Mouse (Mus musculus) small intestine, adult 2 months (tissue): ENCODE measurements around the gene 4933402D24Rik. TPM values are rescaled to one million over a fixed set of nuclear protein-coding genes. Genes with fewer than 3 reads are reported as not detected.

Experiments
- H3K27ac ChIP-seq: fragments of 200-500 bp; 2 replicates; pipeline ENCODE4 v1.5.1; 2012; ENCODE audit warnings: low read depth, low read length, control low read depth, inconsistent platforms; ENCODE audit not compliant: insufficient read depth
- H3K27me3 ChIP-seq: fragments of 200-500 bp; 2 replicates; pipeline ENCODE4 v1.6.1; 2012; ENCODE audit warnings: mild to moderate bottlenecking, moderate library complexity, low read length, inconsistent platforms; ENCODE audit not compliant: control insufficient read depth, insufficient read depth
- H3K36me3 ChIP-seq: fragments of 200-500 bp; 2 replicates; pipeline ENCODE4 v1.6.1; 2012; ENCODE audit warnings: mild to moderate bottlenecking, low read length, control low read depth, inconsistent platforms; ENCODE audit not compliant: control insufficient read depth, insufficient read depth
- H3K4me1 ChIP-seq: fragments of 200-500 bp; 2 replicates; pipeline ENCODE4 v1.6.1; 2012; ENCODE audit warnings: low read length, inconsistent platforms, mixed read lengths; ENCODE audit not compliant: control insufficient read depth, insufficient read depth, insufficient read length
- H3K4me3 ChIP-seq: fragments of 200-500 bp; 2 replicates; pipeline ENCODE4 v1.5.1; 2012; ENCODE audit warnings: low read depth, mild to moderate bottlenecking, control low read depth, inconsistent platforms, low read length, moderate library complexity
- CTCF ChIP-seq: fragments of 200-500 bp; IDR thresholded peaks from 2 replicates; pipeline ENCODE4 v1.5.1; 2012; ENCODE audit warnings: low read depth, mild to moderate bottlenecking, control low read depth, inconsistent platforms, low read length, moderate library complexity, mixed read lengths; ENCODE audit not compliant: insufficient replicate concordance, insufficient read length; ENCODE audit errors: extremely low read depth
- POLR2A ChIP-seq: fragments of 200-500 bp; IDR thresholded peaks from 2 replicates; pipeline ENCODE4 v1.6.1; 2012; ENCODE audit warnings: low read depth, mild to moderate bottlenecking, control low read depth, inconsistent platforms, low read length, moderate library complexity
- WGBS: fragments of 180-500 bp; shearing (Covaris S2); methylation state at CpG from one replicate; pipeline ENCODE4 v1.1.7; 2018; 5-methylcytosine and 5-hydroxymethylcytosine counted together
- polyA plus RNA-seq: library from polyadenylated mRNA; depleted of rRNA; stranded (reverse); fragments of >200 nt; gene quantifications from 2 replicates; pipeline ENCODE4 v1.2.3, GENCODE M21; 2012; rRNA removed

4933402D24Rik gene
- not detected in 2 replicates for polyA plus RNA-seq

- no peaks in the 10 kb centered on the region for H3K27me3 ChIP-seq
- no peak within 1 kb of the TSS for H3K27ac ChIP-seq
- WGBS = 83% methylated on average over 5 of the region's 5 CpGs
- H3K36me3 ChIP-seq = no peaks in the 10 kb centered on the region
- TF ChIP-seq CTCF (no peak), POLR2A (no peak)
- H3K4me3 ChIP-seq = no peak within 1 kb of the TSS
- no peaks in the 10 kb centered on the region for H3K4me1 ChIP-seq
Measured at GRCm38 (mm10) chr1:63769167-63769566, at the start of gene 4933402D24Rik. Gene 4933402D24Rik, minus strand, starts transcription at chr1:63769267.

GRCm38 (mm10) chr1:63808584-63808983 is 39.5 kb upstream of the 4933402D24Rik start:
- H3K27ac ChIP-seq = no peak overlapping the region
- no peak overlapping the region for H3K4me3 ChIP-seq
- WGBS = 72% methylated on average over 3 of the region's 3 CpGs
- no peaks in the 10 kb centered on the region for H3K4me1 ChIP-seq
- no peak for TF ChIP-seq POLR2A
- TF ChIP-seq CTCF = no peak
- no peaks in the 10 kb centered on the region for H3K36me3 ChIP-seq
- no peaks in the 10 kb centered on the region for H3K27me3 ChIP-seq

- TF ChIP-seq POLR2A (no peak), CTCF (no peak)
- Histone ChIP-seq H3K4me1 (no peaks in the 10 kb centered on the region), H3K36me3 (no peaks in the 10 kb centered on the region), H3K4me3 (no peak overlapping the region), H3K27me3 (no peaks in the 10 kb centered on the region), H3K27ac (no peak overlapping the region)
Measured at GRCm38 (mm10) chr1:63805095-63805494, 36.0 kb upstream of the 4933402D24Rik start.

GRCm38 (mm10) chr1:63794326-63794725 is 25.3 kb upstream of the 4933402D24Rik start:
- H3K4me1 ChIP-seq = no peaks in the 10 kb centered on the region
- no peak overlapping the region for H3K4me3 ChIP-seq
- H3K36me3 ChIP-seq = no peaks in the 10 kb centered on the region
- no peaks in the 10 kb centered on the region for H3K27me3 ChIP-seq
- TF ChIP-seq CTCF = no peak
- TF ChIP-seq POLR2A = no peak
- no peak overlapping the region for H3K27ac ChIP-seq

- no peak for TF ChIP-seq POLR2A
- no peak for TF ChIP-seq CTCF
- WGBS = 53% methylated on average over 4 of the region's 4 CpGs
- H3K27me3 ChIP-seq = no peaks in the 10 kb centered on the region
- H3K36me3 ChIP-seq = no peaks in the 10 kb centered on the region
- no peak overlapping the region for H3K4me3 ChIP-seq
- no peak overlapping the region for H3K27ac ChIP-seq
- H3K4me1 ChIP-seq = no peaks in the 10 kb centered on the region
Measured at GRCm38 (mm10) chr1:63776902-63777630, 8.0 kb upstream of the 4933402D24Rik start.

- Histone ChIP-seq H3K4me1 (no peaks in the 10 kb centered on the region), H3K27ac (no peak overlapping the region), H3K27me3 (no peaks in the 10 kb centered on the region), H3K4me3 (no peak overlapping the region), H3K36me3 (no peaks in the 10 kb centered on the region)
- no peak for TF ChIP-seq CTCF
- no peak for TF ChIP-seq POLR2A
- WGBS = 37% methylated on average over 1 of the region's 1 CpGs
Measured at GRCm38 (mm10) chr1:63776396-63776795, 7.3 kb upstream of the 4933402D24Rik start.

GRCm38 (mm10) chr1:63770309-63770708 is 1.2 kb upstream of the 4933402D24Rik start:
- H3K27me3 ChIP-seq = no peaks in the 10 kb centered on the region
- H3K27ac ChIP-seq = no peak overlapping the region
- TF ChIP-seq CTCF = no peak
- TF ChIP-seq POLR2A = no peak
- H3K4me1 ChIP-seq = no peaks in the 10 kb centered on the region
- H3K4me3 ChIP-seq = no peak overlapping the region
- no peaks in the 10 kb centered on the region for H3K36me3 ChIP-seq
- 57% methylated on average over 7 of the region's 7 CpGs for WGBS
